Mouse (Mus musculus) bone marrow, adult 2 months (tissue): ENCODE measurements around the gene Tbc1d4. TPM values are rescaled to one million over a fixed set of nuclear protein-coding genes. Genes with fewer than 3 reads are reported as not detected.

Source experiments
- H3K27ac ChIP-seq: fragments of 200-500 bp; 2 replicates; pipeline ENCODE4 v1.5.1; 2012; ENCODE audit warnings: low read depth, mild to moderate bottlenecking, control low read depth, inconsistent platforms, low read length; ENCODE audit not compliant: control insufficient read depth, poor library complexity, insufficient read depth
- H3K4me1 ChIP-seq: fragments of 200-500 bp; 2 replicates; pipeline ENCODE4 v1.6.1; 2011; ENCODE audit warnings: low read length; ENCODE audit not compliant: control insufficient read depth, insufficient read depth
- H3K4me3 ChIP-seq: fragments of 200-500 bp; replicated peaks from 2 replicates; pipeline ENCODE3; 2011; ENCODE audit warnings: mild to moderate bottlenecking, low read depth, low read length, control low read depth; ENCODE audit not compliant: control insufficient read depth
- CTCF ChIP-seq: fragments of 200-500 bp; IDR thresholded peaks from 2 replicates; pipeline ENCODE4 v1.5.1; 2011; ENCODE audit warnings: low read length, control low read depth; ENCODE audit not compliant: control insufficient read depth, insufficient read depth
- POLR2A ChIP-seq: fragments of 200-500 bp; IDR thresholded peaks from 2 replicates; pipeline ENCODE4 v1.6.1; 2011; ENCODE audit warnings: low read depth, mild to moderate bottlenecking, control low read depth, low read length, borderline replicate concordance; ENCODE audit not compliant: control insufficient read depth
- WGBS: fragments of 180-500 bp; shearing (Covaris S2); methylation state at CpG from one replicate; pipeline ENCODE4 v1.1.7; 2018; 5-methylcytosine and 5-hydroxymethylcytosine counted together
- polyA plus RNA-seq: library from polyadenylated mRNA; stranded (reverse); fragments of >200 nt; gene quantifications from 2 replicates; pipeline ENCODE4 v1.2.4, GENCODE M21; 2011; ENCODE audit warnings: low replicate concordance; ENCODE audit not compliant: missing spikeins, insufficient read depth, insufficient read length

The Tbc1d4 gene
- polyA plus RNA-seq, 1 experiment, result 3.0 TPM

GRCm38 (mm10) chr14:101586096-101586495, 22.9 kb downstream of the Tbc1d4 start:
- Histone ChIP-seq H3K4me3 (no peak overlapping the region), H3K27ac (no peak overlapping the region), H3K4me1 (no peaks in the 10 kb centered on the region)
- WGBS, result 41% methylated on average over 7 of the region's 7 CpGs
- TF ChIP-seq POLR2A (no peak), CTCF (no peak)

- Histone ChIP-seq H3K4me1 (no peaks in the 10 kb centered on the region), H3K27ac (no peak overlapping the region), H3K4me3 (no peak overlapping the region)
- TF ChIP-seq CTCF (no peak), POLR2A (no peak)
- 10% methylated on average over 3 of the region's 3 CpGs for WGBS
These were observed 33.3 kb downstream of the Tbc1d4 start for GRCm38 (mm10) chr14:101575651-101576050.

- WGBS, result 87% methylated on average over 1 of the region's 1 CpGs
- no peak overlapping the region for H3K4me3 ChIP-seq
- H3K4me1 ChIP-seq, result no peaks in the 10 kb centered on the region
These were observed 34.5 kb downstream of the Tbc1d4 start for GRCm38 (mm10) chr14:101574536-101574935.

GRCm38 (mm10) chr14:101573107-101573614, 35.8 kb downstream of the Tbc1d4 start:
- Histone ChIP-seq H3K27ac (no peak overlapping the region), H3K4me1 (no peaks in the 10 kb centered on the region), H3K4me3 (no peak overlapping the region)
- TF ChIP-seq POLR2A (no peak), CTCF (no peak)
- WGBS, result 72% methylated on average over 7 of the region's 7 CpGs

More at GRCm38 (mm10) chr14:101574536-101574935, 34.5 kb downstream of the Tbc1d4 start:
- H3K27ac ChIP-seq, result no peak overlapping the region
- no peak for TF ChIP-seq CTCF
- TF ChIP-seq POLR2A, result no peak

GRCm38 (mm10) chr14:101568828-101569227, 40.2 kb downstream of the Tbc1d4 start:
- WGBS, result 85% methylated on average over 2 of the region's 2 CpGs
- Histone ChIP-seq H3K4me1 (no peaks in the 10 kb centered on the region), H3K27ac (no peak overlapping the region), H3K4me3 (no peak overlapping the region)
- TF ChIP-seq POLR2A (no peak), CTCF (no peak)

- TF ChIP-seq POLR2A, result no peak
- TF ChIP-seq CTCF, result no peak
- no peak overlapping the region for H3K4me3 ChIP-seq
- WGBS, result 90% methylated on average over 2 of the region's 2 CpGs
- no peaks in the 10 kb centered on the region for H3K4me1 ChIP-seq
- no peak overlapping the region for H3K27ac ChIP-seq
These were observed 42.3 kb downstream of the Tbc1d4 start for GRCm38 (mm10) chr14:101566717-101567116.

- WGBS, result 84% methylated on average over 3 of the region's 3 CpGs
- Histone ChIP-seq H3K27ac (no peak overlapping the region), H3K4me3 (no peak overlapping the region), H3K4me1 (no peaks in the 10 kb centered on the region)
- no peak for TF ChIP-seq CTCF
- TF ChIP-seq POLR2A, result no peak
These were observed 43.3 kb downstream of the Tbc1d4 start for GRCm38 (mm10) chr14:101565661-101566060.

GRCm38 (mm10) chr14:101561251-101561701, 47.7 kb downstream of the Tbc1d4 start:
- 86% methylated on average over 12 of the region's 12 CpGs for WGBS
- no peak overlapping the region for H3K27ac ChIP-seq
- TF ChIP-seq CTCF, result no peak
- TF ChIP-seq POLR2A, result no peak

GRCm38 (mm10) chr14:101559446-101559845, 49.5 kb downstream of the Tbc1d4 start:
- no peak overlapping the region for H3K27ac ChIP-seq
- 37% methylated on average over 3 of the region's 3 CpGs for WGBS
- TF ChIP-seq CTCF (no peak), POLR2A (no peak)
- no peak overlapping the region for H3K4me3 ChIP-seq
- no peaks in the 10 kb centered on the region for H3K4me1 ChIP-seq

More at GRCm38 (mm10) chr14:101561251-101561701, 47.7 kb downstream of the Tbc1d4 start:
- Histone ChIP-seq H3K4me3 (no peak overlapping the region), H3K4me1 (no peaks in the 10 kb centered on the region)
